Comparison of ENCODE assay signal across 22 mouse cellular contexts in the genomic region with DNA sequence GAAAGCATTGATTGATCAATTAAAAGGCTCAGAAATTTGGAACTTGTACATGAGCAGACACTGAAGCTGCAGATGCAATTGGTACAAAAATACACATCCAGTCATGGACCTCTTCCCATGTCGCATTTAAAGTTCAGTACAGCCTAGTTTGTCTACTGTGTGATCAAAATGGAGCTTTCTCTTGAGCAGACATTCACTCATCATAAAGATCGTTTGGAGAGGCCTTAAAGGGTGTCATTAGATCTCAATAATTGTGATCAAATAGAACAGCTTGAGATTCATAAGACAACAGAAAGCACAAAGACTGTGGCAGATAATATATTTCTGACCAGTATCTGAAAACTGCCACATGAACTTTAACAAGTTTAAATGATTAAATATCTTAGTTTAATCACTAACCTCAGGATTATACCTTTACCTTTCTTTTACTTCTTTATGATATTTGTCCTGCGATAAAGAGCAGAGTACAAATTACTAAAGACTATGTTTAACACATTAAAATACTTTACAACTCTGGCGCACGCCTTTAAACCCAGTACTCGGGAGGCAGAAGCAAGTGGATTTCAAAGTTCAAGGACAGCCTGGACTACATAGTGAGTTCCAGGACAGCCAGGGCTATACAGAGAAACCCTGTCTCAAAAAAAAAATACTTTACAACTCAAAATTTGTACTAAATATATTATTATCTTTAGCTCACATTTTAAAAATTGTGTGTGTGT.
"Had no signal": no experiment of that assay in that cellular context is flagged by ENCODE, and none has a peak within 500 bp of the region (broad histone marks: within the 10 kb centered on the region; RNA-seq: fewer than 3 reads in every experiment).

No protein-coding gene starts in this region.

- H3K36me3 ChIP-seq: lung, embryonic 15.5 days; midbrain, embryonic 13.5 days; midbrain, embryonic 15.5 days; neural tube, embryonic 13.5 days; neural tube, embryonic 15.5 days had no signal

- H3K27me3 ChIP-seq: lung, embryonic 15.5 days; megakaryocyte, embryonic 14.5 days; midbrain, embryonic 13.5 days; midbrain, embryonic 15.5 days; neural tube, embryonic 13.5 days; neural tube, embryonic 15.5 days had no signal

- DNase-seq: liver, postnatal 0 days; lung, adult 2 months; lung, postnatal 14 days; lung, postnatal 36 days; retina, postnatal 1 day; right cerebral cortex, adult 18-20 months; right cerebral cortex, postnatal 25 days; right cerebral cortex, postnatal 4 days; spleen, adult 18-20 months; thymus, adult 18-20 months; thymus, postnatal 14 days; thymus, postnatal 36 days had no signal

- H3K9ac ChIP-seq: liver, postnatal 0 days; lung, embryonic 15.5 days; midbrain, embryonic 13.5 days; midbrain, embryonic 15.5 days; neural tube, embryonic 13.5 days; neural tube, embryonic 15.5 days had no signal

- ATAC-seq: liver, postnatal 0 days; lung, postnatal 0 days; midbrain, embryonic 13.5 days; midbrain, embryonic 15.5 days had no signal

- H3K4me3 ChIP-seq: lung, embryonic 15.5 days; megakaryocyte, embryonic 14.5 days; midbrain, embryonic 13.5 days; midbrain, embryonic 15.5 days; myocyte; neural tube, embryonic 13.5 days; neural tube, embryonic 15.5 days had no signal

- H3K4me1 ChIP-seq: lung, embryonic 15.5 days; megakaryocyte, embryonic 14.5 days; midbrain, embryonic 13.5 days; midbrain, embryonic 15.5 days; neural tube, embryonic 13.5 days; neural tube, embryonic 15.5 days had no signal

- H3K9me3 ChIP-seq: lung, embryonic 15.5 days; megakaryocyte, embryonic 14.5 days; midbrain, embryonic 13.5 days; midbrain, embryonic 15.5 days; neural tube, embryonic 13.5 days; neural tube, embryonic 15.5 days had no signal

- H3K27ac ChIP-seq: lung, embryonic 15.5 days; macrophage; midbrain, embryonic 13.5 days; midbrain, embryonic 15.5 days; neural tube, embryonic 13.5 days; neural tube, embryonic 15.5 days had no signal

- H3K4me2 ChIP-seq: lung, embryonic 15.5 days; midbrain, embryonic 11.5 days; midbrain, embryonic 13.5 days; midbrain, embryonic 15.5 days; neural tube, embryonic 13.5 days; neural tube, embryonic 15.5 days had no signal
